Mouse (Mus musculus) midbrain, embryonic 13.5 days (tissue): ENCODE measurements at regions not wholly inside any gene's neighbourhood (a gene's known extent, or its start where the extent isn't known, plus 50 kb on each side); places are given as distances from the start of the nearest gene placed in this dataset.

Experiments
- ATAC-seq: fragments of 200-750 bp; cut with Nextera tagmentation; 2 replicates; pipeline ENCODE4 v1.8.0; 2017; ENCODE audit warnings: mild to moderate bottlenecking, moderate TSS enrichment, moderate library complexity
- H3K27ac ChIP-seq: fragments of 300-500 bp; sonication (generic); 2 replicates; pipeline ENCODE4 v1.5.1; 2015; ENCODE audit warnings: inconsistent platforms, mild to moderate bottlenecking, moderate library complexity
- H3K27me3 ChIP-seq: fragments of 300-500 bp; sonication (generic); 2 replicates; pipeline ENCODE4 v1.6.1; 2015; ENCODE audit warnings: mild to moderate bottlenecking, inconsistent platforms
- H3K36me3 ChIP-seq: fragments of 300-500 bp; sonication (generic); 2 replicates; pipeline ENCODE4 v1.6.1; 2015; ENCODE audit warnings: mild to moderate bottlenecking, inconsistent platforms
- H3K4me1 ChIP-seq: fragments of 300-500 bp; sonication (generic); replicated peaks from 2 replicates; pipeline ENCODE4 v1.6.1; 2015; ENCODE audit warnings: inconsistent platforms
- H3K4me2 ChIP-seq: fragments of 300-500 bp; sonication (generic); replicated peaks from 2 replicates; pipeline ENCODE4 v1.6.1; 2015; ENCODE audit warnings: moderate library complexity, mild to moderate bottlenecking, inconsistent platforms
- H3K4me3 ChIP-seq: fragments of 300-500 bp; sonication (generic); replicated peaks from 2 replicates; pipeline ENCODE4 v1.5.1; 2015; ENCODE audit warnings: mild to moderate bottlenecking, inconsistent platforms
- H3K9ac ChIP-seq: fragments of 300-500 bp; sonication (generic); replicated peaks from 2 replicates; pipeline ENCODE4 v1.6.1; 2015; ENCODE audit warnings: mild to moderate bottlenecking, inconsistent platforms
- H3K9me3 ChIP-seq: fragments of 300-500 bp; sonication (generic); 2 replicates; pipeline ENCODE4 v1.6.1; 2016; ENCODE audit warnings: mild to moderate bottlenecking, inconsistent platforms
- WGBS: fragments of 180-500 bp; shearing (Covaris S2); methylation state at CpG from one replicate; pipeline ENCODE4 v1.1.7; 2015; 5-methylcytosine and 5-hydroxymethylcytosine counted together

GRCm38 (mm10) chr5:74121861-74122630 is 53.8 kb upstream of the Usp46 start:
- no peak for ATAC-seq
- Histone ChIP-seq H3K27ac (no peak overlapping the region), H3K27me3 (no peaks in the 10 kb centered on the region), H3K36me3 (no peaks in the 10 kb centered on the region), H3K4me1 (0 out of 2 replicates have a peak, but pooled peaks cover 7% of the 10 kb centered on the region), H3K9me3 (no peaks in the 10 kb centered on the region), H3K4me3 (no peak overlapping the region), H3K4me2 (no peak overlapping the region), H3K9ac (no peak overlapping the region)
- WGBS = 83% methylated on average over 9 of the region's 9 CpGs

GRCm38 (mm10) chr5:74126015-74126896 is 58.0 kb upstream of the Usp46 start:
- Histone ChIP-seq H3K4me3 (peak overlapping the region; percentile 38), H3K9me3 (no peaks in the 10 kb centered on the region), H3K27ac (no peak overlapping the region), H3K9ac (no peak overlapping the region), H3K36me3 (no peaks in the 10 kb centered on the region), H3K27me3 (no peaks in the 10 kb centered on the region), H3K4me1 (0 out of 2 replicates have a peak, but pooled peaks cover 7% of the 10 kb centered on the region), H3K4me2 (peak overlapping the region; percentile 41)
- ATAC-seq = peak; percentile 97
- 62% methylated on average over 32 of the region's 32 CpGs for WGBS

GRCm38 (mm10) chr5:74127518-74127917 is 59.3 kb upstream of the Usp46 start:
- no peaks in the 10 kb centered on the region for H3K27me3 ChIP-seq
- no peak for ATAC-seq
- H3K27ac ChIP-seq = no peak overlapping the region
- no peaks in the 10 kb centered on the region for H3K4me1 ChIP-seq
- H3K4me3 ChIP-seq = no peak overlapping the region
- no peaks in the 10 kb centered on the region for H3K9me3 ChIP-seq
- no peaks in the 10 kb centered on the region for H3K36me3 ChIP-seq
- no peak overlapping the region for H3K9ac ChIP-seq
- WGBS = 94% methylated on average over 6 of the region's 6 CpGs
- H3K4me2 ChIP-seq = no peak overlapping the region

- Histone ChIP-seq H3K4me1 (no peaks in the 10 kb centered on the region), H3K9me3 (no peaks in the 10 kb centered on the region), H3K9ac (no peak overlapping the region), H3K4me2 (no peak overlapping the region), H3K4me3 (no peak overlapping the region), H3K36me3 (no peaks in the 10 kb centered on the region), H3K27ac (no peak overlapping the region), H3K27me3 (no peaks in the 10 kb centered on the region)
- ATAC-seq = no peak
Observed at GRCm38 (mm10) chr5:74129636-74130035, 61.4 kb upstream of the Usp46 start.

- ATAC-seq = no peak
- 65% methylated on average over 8 of the region's 8 CpGs for WGBS
Observed at GRCm38 (mm10) chr5:74132671-74133070, 62.4 kb upstream of the Rasl11b start.

GRCm38 (mm10) chr5:74136377-74136776 is 58.7 kb upstream of the Rasl11b start:
- Histone ChIP-seq H3K4me3 (no peak overlapping the region), H3K27me3 (no peaks in the 10 kb centered on the region), H3K9me3 (no peaks in the 10 kb centered on the region), H3K36me3 (no peaks in the 10 kb centered on the region), H3K27ac (no peak overlapping the region), H3K4me2 (no peak overlapping the region), H3K4me1 (no peaks in the 10 kb centered on the region), H3K9ac (no peak overlapping the region)
- ATAC-seq = no peak
- 74% methylated on average over 5 of the region's 5 CpGs for WGBS

More at GRCm38 (mm10) chr5:74132671-74133070, 62.4 kb upstream of the Rasl11b start:
- Histone ChIP-seq H3K27me3 (no peaks in the 10 kb centered on the region), H3K27ac (no peak overlapping the region), H3K36me3 (no peaks in the 10 kb centered on the region), H3K9me3 (no peaks in the 10 kb centered on the region), H3K9ac (no peak overlapping the region), H3K4me1 (no peaks in the 10 kb centered on the region), H3K4me2 (no peak overlapping the region), H3K4me3 (no peak overlapping the region)

GRCm38 (mm10) chr5:74136868-74137439 is 58.1 kb upstream of the Rasl11b start:
- no peak overlapping the region for H3K4me3 ChIP-seq
- H3K9ac ChIP-seq = no peak overlapping the region
- WGBS = 53% methylated on average over 5 of the region's 5 CpGs
- H3K36me3 ChIP-seq = no peaks in the 10 kb centered on the region
- no peaks in the 10 kb centered on the region for H3K4me1 ChIP-seq
- H3K27ac ChIP-seq = no peak overlapping the region
- H3K27me3 ChIP-seq = no peaks in the 10 kb centered on the region
- H3K4me2 ChIP-seq = no peak overlapping the region
- H3K9me3 ChIP-seq = no peaks in the 10 kb centered on the region
- ATAC-seq = no peak

- Histone ChIP-seq H3K4me2 (no peak overlapping the region), H3K4me3 (no peak overlapping the region), H3K4me1 (no peaks in the 10 kb centered on the region), H3K9ac (no peak overlapping the region), H3K9me3 (no peaks in the 10 kb centered on the region), H3K27ac (no peak overlapping the region), H3K36me3 (no peaks in the 10 kb centered on the region), H3K27me3 (no peaks in the 10 kb centered on the region)
- 92% methylated on average over 4 of the region's 4 CpGs for WGBS
- ATAC-seq = no peak
Observed at GRCm38 (mm10) chr5:74143994-74144393, 51.1 kb upstream of the Rasl11b start.

- no peak overlapping the region for H3K27ac ChIP-seq
- no peak for ATAC-seq
- 90% methylated on average over 5 of the region's 5 CpGs for WGBS
- H3K36me3 ChIP-seq = no peaks in the 10 kb centered on the region
- no peak overlapping the region for H3K9ac ChIP-seq
- no peaks in the 10 kb centered on the region for H3K27me3 ChIP-seq
- H3K9me3 ChIP-seq = no peaks in the 10 kb centered on the region
- H3K4me3 ChIP-seq = no peak overlapping the region
- H3K4me2 ChIP-seq = no peak overlapping the region
- H3K4me1 ChIP-seq = no peaks in the 10 kb centered on the region
Observed at GRCm38 (mm10) chr5:74144765-74145164, 50.3 kb upstream of the Rasl11b start.
